Mouse (Mus musculus): ENCODE results near the gene Gm20388.

Gm20388 gene

DNA sequence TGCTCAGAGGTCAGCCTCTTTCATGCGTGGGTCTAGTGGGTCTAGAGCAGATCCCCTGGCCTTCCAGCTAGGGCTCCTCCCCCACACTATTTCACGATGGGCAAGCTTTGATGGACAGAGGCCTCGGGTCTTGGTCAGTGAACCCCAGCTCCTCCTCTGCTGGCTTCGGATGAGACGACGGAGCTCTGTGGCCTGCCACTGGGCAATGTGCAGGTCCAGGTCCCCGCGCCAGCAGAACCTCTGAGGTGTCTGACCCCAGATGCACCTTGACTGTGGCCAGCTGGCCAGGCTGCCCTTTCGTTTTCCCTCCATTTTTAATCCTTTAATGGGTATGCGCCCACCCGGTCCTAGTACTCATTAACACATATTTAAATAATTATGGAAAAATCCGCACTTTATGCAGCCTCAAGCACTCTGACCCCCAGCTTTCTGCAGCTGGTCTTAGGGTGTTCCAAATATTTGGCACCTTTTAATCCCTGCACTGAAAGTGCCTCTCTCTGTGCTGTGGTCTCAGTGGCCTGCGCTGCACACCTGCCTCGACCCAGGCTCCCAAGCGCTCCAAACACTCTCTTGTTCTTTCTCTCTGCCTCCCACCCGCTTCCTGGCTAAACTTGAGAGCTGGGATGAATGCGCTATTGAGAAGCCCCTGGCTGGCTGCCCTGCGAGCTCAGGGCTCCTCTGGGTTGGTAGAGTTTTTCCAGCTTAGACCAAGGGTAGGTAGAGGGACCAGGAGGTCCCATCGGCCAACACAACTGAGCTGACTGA is 1293.2 kb downstream of the Gm20388 start:
- no peak for DNase-seq (ENCODE audit: low spot score)

DNA sequence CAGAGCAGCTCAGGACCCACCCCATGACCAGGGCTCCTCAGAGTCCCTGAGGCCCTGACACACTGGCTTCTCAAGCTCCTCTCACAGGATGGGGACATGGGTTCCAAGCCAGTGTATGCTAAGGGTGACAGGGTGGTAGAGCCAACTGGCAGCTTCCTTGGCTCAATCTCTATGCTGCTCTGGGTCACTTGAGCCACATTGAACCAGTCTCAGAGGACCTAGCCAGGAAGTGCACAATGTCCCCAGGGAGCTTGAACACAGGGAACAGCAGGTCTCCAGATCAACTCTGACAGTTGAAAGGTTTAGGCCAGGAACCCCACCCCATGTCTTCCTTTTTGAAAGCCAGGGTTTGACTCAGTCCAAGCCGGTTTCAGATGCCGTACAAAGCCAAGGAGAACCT is 1296.5 kb downstream of the Gm20388 start:
- DNase-seq (ENCODE audit: low spot score), result no peak

DNA sequence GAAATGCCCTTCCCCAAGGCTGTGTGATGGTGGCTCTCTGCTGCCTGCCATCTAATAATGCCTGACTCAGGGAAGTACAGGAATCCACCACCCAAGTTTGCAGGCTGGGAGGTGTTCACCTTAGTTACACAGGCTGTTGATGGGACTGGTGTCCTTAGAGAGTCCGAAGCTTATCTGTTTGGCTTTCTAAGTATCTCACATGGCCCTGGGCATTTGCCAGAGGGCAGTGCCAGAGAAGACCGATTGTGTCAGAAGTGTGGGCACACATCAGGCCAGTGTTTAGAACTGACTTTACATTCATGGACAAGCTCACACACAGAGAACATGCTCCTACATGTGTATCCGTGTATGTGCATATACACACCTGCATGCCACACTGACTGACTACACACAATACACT is 1300.0 kb downstream of the Gm20388 start:
- no peak for DNase-seq (ENCODE audit: low spot score)

DNA sequence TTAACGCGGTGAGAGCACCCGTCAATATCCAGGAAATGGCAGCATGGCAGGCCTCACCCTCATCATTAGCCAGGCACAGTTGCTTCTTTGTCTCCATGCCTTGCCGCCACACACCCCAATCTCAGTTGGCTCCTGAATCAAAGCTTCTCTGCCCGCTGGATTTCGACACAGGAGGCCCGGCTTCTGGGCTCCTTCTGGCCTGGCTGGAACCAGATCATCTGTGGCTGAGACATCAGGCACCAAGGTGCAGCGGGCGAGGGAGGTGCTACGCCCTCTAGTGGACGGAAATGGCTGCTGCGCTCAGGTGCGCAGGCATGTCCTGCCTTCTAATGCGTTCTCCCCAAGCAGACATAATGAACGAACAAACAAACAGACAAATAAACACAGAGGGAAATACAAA is 1302.6 kb downstream of the Gm20388 start:
- DNase-seq (ENCODE audit: low spot score), result peak; percentile 52

DNA sequence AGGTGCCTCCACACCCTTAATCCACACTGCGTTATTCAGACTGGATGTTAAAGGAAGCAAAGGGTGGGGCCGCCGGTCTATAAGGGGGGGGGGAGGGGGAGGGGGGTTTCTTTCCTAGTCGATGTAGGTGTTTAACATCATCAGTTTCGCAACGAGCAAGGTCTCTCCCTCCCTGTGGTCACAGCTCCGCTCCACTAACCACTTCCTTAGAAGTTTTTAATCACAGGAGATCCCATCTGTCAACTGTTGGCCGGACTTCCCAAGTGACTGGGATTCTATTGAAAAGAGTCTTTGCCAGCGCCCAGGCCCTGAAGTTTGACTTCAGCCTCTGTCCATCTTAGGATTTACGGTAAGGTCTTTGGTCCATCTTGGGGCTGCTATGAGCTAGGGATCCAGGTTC is 1303.0 kb downstream of the Gm20388 start:
- DNase-seq (ENCODE audit: low spot score), result no peak

DNA sequence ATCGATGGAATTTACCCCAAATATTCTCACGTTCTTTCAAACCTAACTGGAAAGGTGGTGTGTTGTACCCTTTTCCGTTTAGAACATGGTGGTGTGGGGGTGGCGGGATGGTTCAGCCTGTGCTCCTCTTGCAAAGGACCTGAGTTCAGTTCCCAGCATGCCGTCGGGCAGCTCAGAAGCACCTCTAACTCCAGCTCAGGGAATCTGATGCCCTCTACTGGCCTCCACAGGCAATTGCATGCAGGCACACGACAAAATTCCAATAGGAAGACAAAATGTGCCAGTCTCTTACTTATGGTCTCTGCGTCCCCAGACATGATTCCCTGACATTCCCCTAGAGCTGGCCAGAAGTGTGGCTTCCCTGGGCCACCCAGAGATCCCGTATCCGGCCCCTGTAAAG is 1304.3 kb downstream of the Gm20388 start:
- DNase-seq (ENCODE audit: low spot score), result no peak

DNA sequence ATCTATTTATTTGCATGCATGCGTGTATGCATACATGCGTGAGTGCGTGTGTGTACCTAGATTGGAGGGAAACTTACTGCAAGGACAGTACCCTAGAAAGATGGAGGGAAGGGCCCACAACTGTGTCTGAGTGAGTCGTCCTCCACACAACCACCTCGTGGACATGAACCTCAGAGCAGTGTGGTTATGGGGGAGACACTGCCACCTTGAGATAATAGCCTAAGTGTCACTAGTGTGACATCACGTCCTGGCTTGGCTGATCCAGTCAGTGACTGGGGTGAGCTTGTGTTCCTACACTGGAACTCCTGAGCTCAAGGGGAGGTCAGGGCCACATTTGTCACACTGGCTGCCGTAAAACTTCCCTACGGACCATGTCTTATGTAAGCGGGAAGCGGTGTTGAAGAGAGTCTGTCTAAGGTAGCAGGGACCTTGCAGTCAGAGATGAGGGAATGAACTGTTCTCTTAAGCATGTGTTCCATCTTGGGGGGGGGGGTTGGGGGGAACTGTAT is 1305.9 kb downstream of the Gm20388 start:
- DNase-seq (ENCODE audit: low spot score), result no peak

DNA sequence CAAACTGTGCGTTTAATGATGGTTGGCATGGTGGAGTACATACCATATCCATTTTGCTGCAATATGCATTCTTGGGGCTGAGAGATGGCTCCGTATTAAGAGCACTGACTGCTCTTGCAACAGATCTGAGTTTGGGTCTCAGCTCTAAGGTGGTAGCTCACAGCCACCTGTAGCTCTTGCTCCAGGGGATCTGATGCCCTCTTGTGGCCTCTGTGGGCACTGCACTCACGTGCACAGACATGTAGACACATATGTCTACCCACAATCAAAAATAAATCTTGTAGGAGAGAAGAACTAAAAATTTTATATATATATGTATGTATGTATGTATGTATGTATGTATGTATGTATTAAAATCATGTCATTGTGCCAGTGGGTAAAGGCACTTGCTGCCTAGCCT is 1307.8 kb downstream of the Gm20388 start:
- no peak for DNase-seq (ENCODE audit: low spot score)

DNA sequence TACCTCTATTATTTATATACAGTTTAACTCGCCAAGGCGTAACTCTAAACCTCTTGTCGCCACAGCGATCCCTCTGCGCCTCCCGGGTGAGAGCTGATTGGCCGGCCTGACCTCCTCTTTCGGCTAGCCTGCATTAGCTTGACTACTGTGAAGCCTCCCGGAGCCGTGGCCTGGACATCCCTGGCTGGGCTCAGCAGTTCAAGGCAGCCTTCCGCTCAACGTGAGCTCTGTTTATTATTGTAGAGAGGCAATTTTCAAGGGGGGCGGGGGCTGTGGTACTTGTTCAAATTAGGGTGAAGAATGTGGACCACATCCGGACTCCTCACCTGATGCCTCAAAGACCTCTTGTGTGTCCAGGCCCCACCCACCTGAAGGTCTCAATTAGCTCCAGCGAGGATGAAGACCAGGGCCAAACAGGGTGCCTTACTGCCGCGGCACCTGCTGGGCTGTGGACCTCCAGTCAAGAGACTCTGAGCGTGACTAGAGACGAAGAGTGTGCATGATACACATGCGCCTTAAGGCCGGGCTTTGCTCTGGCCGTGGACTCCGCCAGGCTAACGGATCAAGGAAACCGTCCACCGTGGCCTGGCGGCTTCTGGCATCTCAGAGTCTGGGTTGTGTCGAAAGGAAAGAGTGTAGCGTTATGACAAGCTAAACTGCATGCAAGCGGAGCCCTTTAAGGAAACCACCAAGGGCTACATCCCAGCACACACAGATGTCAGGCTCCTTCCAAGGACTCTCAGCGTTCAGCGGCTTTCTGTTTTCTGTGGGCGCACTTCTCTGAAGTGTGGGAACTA is 1309.7 kb downstream of the Gm20388 start:
- DNase-seq (ENCODE audit: low spot score), result peak; percentile 77

DNA sequence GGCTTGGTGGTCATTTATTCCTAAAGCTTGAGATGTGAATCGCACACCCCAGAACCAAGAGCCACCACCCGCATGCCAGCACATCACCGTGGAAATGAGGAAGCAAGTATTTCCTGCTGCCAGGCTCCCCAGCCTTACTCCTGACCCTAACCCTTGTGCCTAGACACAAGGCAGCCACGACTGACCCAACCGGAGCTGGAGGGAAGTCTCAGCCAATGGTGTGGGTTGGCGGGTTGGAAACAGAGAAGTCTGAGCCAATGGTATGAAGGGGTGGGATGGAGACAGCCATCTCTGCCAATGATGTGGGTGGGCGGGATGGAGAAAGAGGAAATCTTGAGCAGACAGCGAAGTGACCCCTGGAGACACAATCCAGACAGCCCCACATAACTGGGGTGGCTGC is 1314.1 kb downstream of the Gm20388 start:
- DNase-seq (ENCODE audit: low spot score), result peak; percentile 49

DNA sequence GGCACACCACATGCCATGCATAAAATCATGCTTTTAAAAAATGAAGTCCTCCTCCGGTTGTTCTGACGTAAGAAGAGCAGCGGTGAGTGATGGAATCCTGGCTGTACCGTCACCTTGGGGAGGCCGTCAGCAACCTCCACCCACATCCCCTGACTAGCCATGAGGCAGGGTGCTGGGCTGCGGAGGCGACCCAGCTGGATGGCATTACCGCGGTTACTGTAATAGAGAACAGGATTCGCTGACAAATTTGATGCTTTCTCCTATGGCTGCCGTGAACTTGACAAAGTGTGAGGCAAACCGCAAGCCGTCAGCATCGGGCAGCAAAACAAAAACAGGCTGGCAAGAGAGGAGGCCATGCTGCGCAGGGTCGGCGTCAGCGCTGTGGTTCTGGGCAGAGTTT is 1317.1 kb downstream of the Gm20388 start:
- no peak for DNase-seq (ENCODE audit: low spot score)

DNA sequence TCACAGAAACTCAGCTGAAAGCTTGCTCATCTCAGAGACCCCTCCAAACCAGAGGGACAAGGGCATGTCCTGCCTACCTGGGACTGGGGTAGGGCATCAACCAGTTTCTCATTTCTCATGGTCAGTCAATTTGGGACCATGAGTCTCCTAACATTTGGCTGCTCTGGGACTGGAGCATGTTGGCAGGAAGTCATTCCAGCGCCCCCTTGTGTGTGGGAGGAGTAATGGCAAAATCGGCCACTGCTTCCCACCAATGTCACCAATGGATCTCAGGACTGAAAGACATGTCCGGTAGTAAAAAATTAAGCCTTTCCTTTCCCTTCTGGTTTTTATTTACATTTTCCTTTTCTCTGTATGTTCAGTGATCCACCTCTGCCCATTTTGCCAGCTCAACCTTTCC is 1318.3 kb downstream of the Gm20388 start:
- peak; percentile 61 for DNase-seq (ENCODE audit: low spot score)

DNA sequence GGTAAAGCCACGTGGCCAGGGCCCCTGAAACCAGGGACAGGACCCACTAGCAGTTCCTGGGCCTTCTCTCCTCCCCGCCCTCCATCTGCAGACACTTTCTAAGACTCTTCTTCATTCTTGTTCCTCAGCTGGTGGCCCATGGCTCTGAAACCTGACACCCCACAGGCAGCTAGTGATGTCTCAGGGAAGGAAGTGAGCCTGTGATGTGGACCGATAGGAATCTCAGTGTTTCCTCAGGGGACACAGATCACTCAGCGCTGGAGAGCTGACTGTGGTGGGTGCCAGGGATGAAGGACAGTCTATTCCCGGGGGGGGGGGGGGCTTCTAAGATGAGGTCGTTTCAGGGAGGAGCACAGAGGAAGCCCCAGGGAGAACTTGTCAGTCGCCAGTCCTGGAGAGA is 1318.9 kb downstream of the Gm20388 start:
- DNase-seq (ENCODE audit: low spot score), result peak; percentile 60

DNA sequence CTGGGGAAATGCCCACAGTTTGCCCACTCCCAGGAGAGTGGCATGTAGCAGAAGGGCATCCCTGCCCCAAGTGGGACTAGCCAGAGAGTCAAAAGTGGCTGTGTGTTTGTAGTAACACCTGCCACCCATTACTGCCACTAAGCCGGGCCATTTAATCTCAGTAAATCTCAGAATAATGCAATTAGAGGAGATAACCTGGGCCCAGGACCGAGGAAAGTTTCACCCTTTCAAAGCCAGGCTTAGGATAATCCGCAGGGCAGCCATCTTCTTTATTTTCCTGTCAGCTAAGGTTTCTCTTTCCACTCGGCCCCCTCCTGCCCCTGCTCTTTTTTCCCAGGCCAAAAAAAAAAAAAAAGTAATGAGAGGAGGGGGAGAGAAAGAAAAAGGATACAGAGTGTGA is 1322.6 kb downstream of the Gm20388 start:
- no peak for DNase-seq (ENCODE audit: low spot score)

DNA sequence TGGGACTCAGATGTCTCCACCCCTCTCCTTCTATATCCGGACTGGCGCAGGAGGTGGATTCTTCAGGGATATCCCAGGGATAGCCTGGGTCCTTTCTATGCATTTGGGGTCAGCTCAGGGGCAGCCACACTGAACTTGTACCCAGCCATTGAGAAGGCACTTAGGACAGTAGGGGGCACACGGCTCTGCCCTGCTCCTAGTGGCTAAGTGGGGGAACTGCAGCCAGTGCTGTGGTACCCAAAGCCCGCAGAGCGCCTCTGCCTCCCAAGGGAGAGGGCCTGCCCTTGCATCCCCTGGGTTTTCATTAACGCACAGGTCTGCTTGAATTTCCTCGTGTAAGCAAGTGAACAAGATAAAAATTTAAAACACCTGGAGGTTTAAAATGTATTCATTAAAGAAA is 1324.3 kb downstream of the Gm20388 start:
- peak; percentile 66 for DNase-seq (ENCODE audit: low spot score)

DNA sequence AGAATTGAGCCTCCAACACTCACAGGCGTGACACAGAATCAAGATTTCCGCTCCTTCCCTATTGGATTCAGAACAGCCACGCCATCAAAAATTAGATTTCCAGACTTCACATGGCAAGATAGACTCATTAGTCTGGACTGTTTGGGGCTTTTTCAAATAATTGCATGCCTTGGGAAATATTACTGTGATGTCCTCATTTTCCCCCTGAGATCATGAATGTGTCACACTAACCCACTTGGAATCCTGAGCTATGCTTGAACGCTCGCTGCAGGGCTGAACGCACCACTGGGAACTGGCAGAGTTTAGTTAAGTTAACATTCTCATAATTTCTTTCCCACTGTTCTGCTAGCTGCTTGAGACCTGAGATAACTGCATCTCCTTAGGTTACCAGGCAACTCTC is 1329.0 kb downstream of the Gm20388 start:
- no peak for DNase-seq (ENCODE audit: low spot score)

DNA sequence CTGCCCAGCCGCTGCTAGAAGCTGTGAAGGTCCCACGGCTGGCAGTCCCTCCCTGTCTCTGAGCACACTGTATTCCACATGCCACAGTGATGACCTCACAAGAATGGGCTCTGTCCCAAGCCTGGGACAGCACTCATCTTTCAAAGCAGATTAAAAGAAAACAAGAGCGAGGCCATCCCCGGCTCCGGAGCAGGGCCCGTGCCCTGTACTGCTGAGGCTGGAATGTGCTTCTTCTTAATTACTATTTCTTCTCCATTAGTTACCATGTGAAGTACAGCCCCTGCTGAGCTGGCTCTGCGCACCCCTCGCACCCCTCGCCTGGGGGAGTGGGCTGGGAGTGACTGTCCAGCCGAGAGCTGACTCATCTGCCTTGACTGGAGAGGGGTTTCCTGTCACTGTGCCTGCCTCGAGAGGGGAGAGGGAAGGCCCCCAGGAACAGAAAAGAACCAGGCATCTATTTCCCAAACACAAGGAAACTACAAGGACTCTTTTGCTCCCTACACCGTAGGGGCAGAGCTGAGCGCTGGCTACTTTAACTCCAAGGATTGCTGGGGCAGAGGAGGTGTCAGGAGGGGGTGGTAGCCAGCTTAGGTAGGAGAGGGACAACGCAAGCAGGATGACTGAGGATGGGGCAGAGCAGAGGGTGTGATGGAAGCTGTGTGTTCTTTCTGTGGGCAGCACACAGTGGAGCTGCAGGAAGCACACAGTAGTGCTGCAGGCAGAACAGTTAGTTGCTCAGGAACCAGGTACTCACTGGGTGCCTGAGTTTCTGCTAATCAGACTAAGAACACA is 1331.3 kb downstream of the Gm20388 start:
- DNase-seq (ENCODE audit: low spot score), result peak; percentile 70

DNA sequence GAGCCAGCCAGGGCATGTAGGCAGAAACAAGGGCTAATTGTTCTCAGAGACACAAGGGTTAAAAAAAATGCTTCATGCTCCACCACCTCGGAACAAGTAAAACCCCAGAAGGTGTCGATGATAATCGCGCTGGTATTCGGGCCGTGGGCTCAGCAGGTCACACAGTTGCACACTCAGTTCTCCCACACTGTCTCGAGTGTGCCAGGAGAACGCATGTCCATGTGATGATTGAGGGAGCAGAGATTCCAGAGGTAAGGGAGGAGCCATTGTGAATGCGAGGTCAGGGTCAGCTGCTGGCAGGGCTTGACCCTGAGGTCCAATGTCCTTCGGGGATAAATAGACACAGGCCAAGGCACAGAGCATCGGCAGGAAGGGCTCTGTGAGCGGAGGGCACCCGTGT is 1332.0 kb downstream of the Gm20388 start:
- DNase-seq (ENCODE audit: low spot score), result peak; percentile 81

DNA sequence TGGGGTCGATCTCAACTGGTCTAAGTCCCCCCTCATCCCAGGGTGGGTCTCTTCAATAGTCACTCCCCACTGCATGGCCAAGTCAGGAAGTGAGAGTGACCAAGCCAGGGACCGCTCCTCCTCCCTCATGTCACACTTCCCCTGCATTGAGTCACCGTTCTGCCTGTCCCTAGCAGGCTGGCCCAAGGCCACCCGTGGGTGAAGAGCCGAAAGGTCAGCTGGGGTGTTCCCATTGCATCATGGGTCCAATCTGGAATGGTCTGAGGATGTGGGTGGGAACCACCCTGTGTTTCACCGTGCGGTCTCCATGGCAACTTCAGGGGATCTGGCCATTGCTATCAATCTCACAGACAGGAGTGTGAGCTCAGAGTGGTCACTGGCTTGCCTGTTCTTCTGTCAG is 1338.2 kb downstream of the Gm20388 start:
- DNase-seq (ENCODE audit: low spot score), result no peak

DNA sequence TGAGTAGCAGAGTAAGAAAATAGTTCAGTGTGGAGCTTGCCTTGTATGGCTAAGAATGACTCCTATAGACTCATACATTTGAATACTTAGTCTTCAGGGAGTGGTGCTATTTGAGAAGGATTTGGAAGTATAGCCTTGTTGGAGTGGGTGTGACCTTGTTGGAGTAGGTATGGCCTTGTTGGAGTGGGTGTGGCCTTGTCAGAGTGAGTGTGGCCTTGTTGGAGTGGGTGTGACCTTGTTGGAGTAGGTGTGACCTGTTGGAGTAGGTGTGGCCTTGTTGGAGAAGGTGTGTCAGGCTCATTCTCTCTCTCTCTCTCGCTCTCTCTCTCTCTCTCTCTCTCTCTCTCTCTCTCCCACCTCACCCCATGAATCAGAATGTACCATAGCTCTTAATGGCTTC is 1338.8 kb downstream of the Gm20388 start:
- DNase-seq (ENCODE audit: low spot score), result no peak

DNA sequence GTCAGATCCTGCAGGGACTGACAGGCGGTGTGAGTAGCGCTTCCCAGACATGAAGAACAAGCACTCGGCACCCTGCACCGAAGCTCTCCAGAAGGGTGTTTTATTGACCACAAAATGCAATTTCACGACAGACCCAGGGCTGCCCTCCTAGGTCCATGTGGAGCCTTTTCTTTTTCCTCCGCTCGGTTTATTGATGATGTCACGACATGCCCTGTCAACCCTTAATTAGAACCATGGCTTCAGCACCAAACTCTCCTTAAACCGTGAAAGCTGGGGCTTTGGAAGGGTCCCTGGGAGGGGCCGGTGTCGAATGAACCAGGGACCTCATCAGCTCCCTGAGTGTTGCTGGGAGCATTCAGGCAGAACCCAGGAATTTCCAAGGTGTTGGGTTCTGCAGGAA is 1340.4 kb downstream of the Gm20388 start:
- DNase-seq (ENCODE audit: low spot score), result peak; percentile 71

DNA sequence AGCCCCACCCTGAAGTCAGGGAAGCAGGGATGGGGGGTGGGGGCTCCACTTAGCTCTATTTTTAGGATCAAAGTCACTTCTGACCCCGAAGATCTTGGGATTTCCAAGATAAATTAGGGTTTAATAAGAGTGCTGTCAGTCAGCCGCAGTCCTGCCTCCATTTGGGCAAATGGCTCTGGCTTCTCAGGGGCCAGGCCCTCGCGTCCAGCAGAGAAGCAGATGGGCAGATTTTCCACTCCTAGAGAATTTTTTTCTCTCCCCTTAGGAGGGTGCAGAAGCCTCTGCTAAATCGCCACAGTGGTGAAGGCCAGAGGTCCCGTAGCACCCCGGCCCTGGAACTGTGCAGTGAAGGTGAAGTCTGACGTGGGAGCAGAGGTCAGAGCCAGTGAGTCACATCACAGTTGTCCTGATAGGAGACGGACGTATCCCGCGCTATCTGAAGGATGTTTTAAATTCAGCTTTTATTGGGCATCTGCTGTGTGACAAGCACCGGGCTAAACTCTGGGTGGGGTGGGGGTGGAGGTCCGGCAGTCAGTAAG is 1345.2 kb downstream of the Gm20388 start:
- DNase-seq (ENCODE audit: low spot score), result peak; percentile 45
